Mouse (Mus musculus) erythroblast, embryonic 14.5 days (primary cell): Measurements from ENCODE around the gene Gm4756.

Experiments
- GATA1 ChIP-seq: IDR thresholded peaks from 2 replicates; pipeline ENCODE4 v1.6.1; 2012; ENCODE audit warnings: low read length, inconsistent platforms, mixed read lengths
- TAL1 ChIP-seq: IDR thresholded peaks from 3 replicates; pipeline ENCODE4 v1.6.1; 2012; ENCODE audit warnings: low read length, inconsistent platforms, mixed read lengths

- TF ChIP-seq TAL1 (no peak), GATA1 (no peak)
These were observed 25.4 kb upstream of the Gm4756 start for GRCm38 (mm10) chr12:72674820-72675219.
